Mouse (Mus musculus): ENCODE results near the gene Rnf222. TPM values are rescaled to one million over a fixed set of nuclear protein-coding genes. Genes with fewer than 3 reads are reported as not detected.

The Rnf222 gene
- not detected in 2 replicates for total RNA-seq (2023)

DNA sequence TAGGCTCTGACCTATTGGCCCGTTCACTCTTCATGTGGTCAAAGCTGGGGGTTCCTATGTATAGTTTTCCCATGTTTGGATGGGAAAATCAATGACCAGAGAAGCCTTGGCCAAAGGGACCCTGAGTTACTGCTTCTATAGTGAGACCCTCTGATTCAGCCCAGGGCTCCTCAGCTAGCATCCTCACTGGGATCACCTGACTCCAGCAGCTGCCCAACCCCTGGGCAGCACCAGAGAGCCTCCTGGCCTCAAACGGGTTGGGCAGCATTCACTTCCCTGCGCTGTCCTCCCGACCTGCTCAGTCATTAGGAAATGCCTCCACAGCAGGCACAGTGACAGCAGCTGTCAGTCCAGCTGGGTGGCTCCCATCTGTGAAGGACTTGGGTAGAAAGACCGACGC is at the start of gene Rnf222:
Gene Rnf222, plus strand, starts transcription at position 301 of the 400 bp plus-strand sequence.

DNA sequence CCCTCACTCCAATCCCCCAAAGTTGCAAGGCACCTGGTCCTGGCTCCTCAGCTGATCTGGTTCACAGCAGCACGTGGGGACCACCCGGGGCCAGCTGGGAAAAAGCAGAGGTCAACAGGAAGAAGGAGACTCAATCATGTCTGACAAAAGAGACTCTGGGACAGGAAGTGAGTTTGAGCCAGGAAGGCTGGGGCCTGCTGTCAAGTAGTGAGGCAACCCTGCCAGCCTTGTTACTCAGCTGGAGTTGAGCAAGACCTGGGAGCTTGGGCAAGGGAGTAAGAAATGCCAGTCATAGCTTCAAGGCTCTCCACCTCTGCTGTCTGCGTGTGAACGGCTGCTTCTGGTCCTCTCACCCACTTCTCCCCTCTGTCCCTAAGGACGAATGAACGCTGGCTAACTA is 16.6 kb upstream of the Rnf222 start, which contains the start of gene Ndel1:
Gene Ndel1, minus strand, starts transcription at position 111 of the 400 bp plus-strand sequence.

DNA sequence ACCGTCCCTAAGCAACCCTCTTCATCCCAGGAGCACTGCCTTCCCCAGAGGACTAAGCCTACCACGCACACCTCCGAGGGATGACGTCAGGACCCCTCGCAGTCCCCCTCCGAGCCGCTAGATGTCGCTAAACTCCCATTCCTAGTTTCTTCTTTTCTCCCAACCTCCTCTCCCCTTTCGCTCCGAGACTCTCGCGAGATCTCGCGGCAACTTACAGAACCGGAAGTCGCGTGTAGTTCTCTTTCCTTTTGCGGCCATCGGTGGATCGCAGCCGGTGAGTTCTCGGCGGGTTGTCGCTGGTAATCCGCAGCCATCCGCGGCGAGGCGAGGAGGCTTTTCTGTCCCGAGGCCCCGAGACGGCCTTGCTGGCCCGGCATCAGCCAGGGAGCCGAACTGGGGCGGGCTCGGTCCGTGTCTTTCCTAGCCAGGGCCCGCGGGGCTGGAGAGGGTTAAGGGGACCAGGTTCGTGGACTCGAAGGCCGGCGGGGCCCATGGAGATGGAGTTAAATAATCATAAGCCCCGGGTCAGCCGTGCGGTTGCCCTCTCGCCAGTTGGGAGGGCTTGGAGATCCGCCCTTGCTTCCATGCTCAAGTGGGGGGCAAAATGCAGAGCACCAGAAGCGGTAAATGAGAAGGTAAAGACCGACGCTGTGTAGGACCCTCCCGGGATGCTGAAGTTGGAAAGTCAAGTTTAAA is 13.1 kb downstream of the Rnf222 start, which contains the start of gene Rpl26:
Gene Rpl26, plus strand, starts transcription at position 233 of the 696 bp plus-strand sequence.

DNA sequence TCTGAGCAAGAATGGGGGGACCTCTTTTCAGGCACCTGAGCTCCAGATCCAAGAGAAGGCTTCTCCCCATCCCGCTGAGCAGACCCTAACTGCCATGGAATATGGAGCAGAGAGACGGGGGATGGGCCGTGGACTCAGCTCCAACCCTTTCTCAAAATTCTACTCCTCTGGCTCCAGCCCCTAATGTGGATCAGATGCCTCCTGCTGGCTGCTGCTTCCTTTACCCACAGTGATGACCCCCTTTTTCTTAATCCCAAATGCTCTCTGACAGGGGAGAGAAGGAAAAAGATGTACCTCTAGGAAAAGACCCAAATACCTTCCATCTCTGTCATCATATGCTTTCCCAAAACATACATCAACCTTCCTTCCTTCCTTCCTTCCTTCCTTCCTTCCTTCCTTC is 38.6 kb downstream of the Rnf222 start, which contains the start of gene Odf4:
Gene Odf4, minus strand, starts transcription at position 101 of the 400 bp plus-strand sequence.

Other genes with a start within 250 kb of the Rnf222 start
- gene Myh10, start 197.0 kb upstream of the Rnf222 start, total RNA-seq (2023), result 0.60 and 2.0 TPM in 2 replicates
- gene Ndel1, start 16.7 kb upstream of the Rnf222 start, total RNA-seq (2023), result 257 and 335 TPM in 2 replicates
- 419 and 636 TPM in 2 replicates for gene Rpl26, start 13.0 kb downstream of the Rnf222 start, total RNA-seq (2023)
- not detected in 2 replicates for gene Odf4, start 38.5 kb downstream of the Rnf222 start, total RNA-seq (2023)
- gene Arhgef15, start 68.9 kb downstream of the Rnf222 start, total RNA-seq (2023), result not detected in 2 replicates
- gene Slc25a35, start 79.6 kb downstream of the Rnf222 start, total RNA-seq (2023), result 1.7 and 3.3 TPM in 2 replicates
- gene Rangrf, start 86.6 kb downstream of the Rnf222 start, total RNA-seq (2023), result 2.3 and 4.0 TPM in 2 replicates
- 14.2 and 18.1 TPM in 2 replicates for gene Pfas, start 119.9 kb downstream of the Rnf222 start, total RNA-seq (2023)
- gene Ctc1, start 127.4 kb downstream of the Rnf222 start, total RNA-seq (2023), result 26.5 and 40.5 TPM in 2 replicates
- gene Aurkb, start 157.1 kb downstream of the Rnf222 start, total RNA-seq (2023), result 66.6 and 91.0 TPM in 2 replicates
- gene Borcs6, start 171.2 kb downstream of the Rnf222 start, total RNA-seq (2023), result 41.4 and 58.9 TPM in 2 replicates
- gene Tmem107, start 182.3 kb downstream of the Rnf222 start, total RNA-seq (2023), result 1.4 and 1.7 TPM in 2 replicates
- gene Vamp2, start 199.9 kb downstream of the Rnf222 start, total RNA-seq (2023), result 204 and 249 TPM in 2 replicates
- 481 and 552 TPM in 2 replicates for gene Per1, start 206.7 kb downstream of the Rnf222 start, total RNA-seq (2023)
- not detected in 2 replicates for gene Hes7, start 231.9 kb downstream of the Rnf222 start, total RNA-seq (2023)
- gene 9130213A22Rik, start 234.0 kb downstream of the Rnf222 start, total RNA-seq (2023), result not detected in 2 replicates
- gene Aloxe3, start 237.3 kb downstream of the Rnf222 start, total RNA-seq (2023), result not detected in 2 replicates

Data from neutrophil, adult 65 days (primary cell).